Mouse (Mus musculus): ENCODE data around the gene Csf1. TPM values are rescaled to one million over a fixed set of nuclear protein-coding genes. Genes with fewer than 3 reads are reported as not detected.

The Csf1 gene
- total RNA-seq, 2 experiments from 2014 or later: 25.8 to 26.4 TPM

GRCm38 (mm10) chr3:107783315-107783714 lies 23.0 kb upstream of the Csf1 start:
- no peak for DNase-seq (ENCODE audit: low spot score in 2 of 2)

GRCm38 (mm10) chr3:107781304-107781703 lies 21.0 kb upstream of the Csf1 start:
- DNase-seq (ENCODE audit: low spot score in 2 of 2): no peak

DNA sequence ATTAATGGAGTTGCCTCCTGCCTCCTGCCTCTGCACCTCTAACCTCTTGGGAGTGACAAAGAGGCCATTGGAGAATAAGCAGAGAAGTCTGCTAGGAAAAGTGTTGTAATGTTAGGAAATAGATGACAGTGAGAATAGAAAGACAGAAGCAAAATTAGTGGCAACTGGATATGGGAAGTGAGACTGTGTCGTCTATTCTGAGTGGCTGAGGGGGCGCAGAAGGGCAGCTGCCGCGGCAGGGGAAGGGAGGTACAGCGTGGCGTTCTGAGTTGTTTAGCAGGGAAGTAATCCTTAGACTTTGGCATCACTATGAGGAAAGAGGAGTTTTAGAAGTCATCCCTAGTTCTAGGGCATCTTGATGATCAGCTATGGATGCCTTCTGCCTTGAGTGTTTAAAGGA lies 17.7 kb upstream of the Csf1 start:
- no peak for DNase-seq (ENCODE audit: low spot score in 2 of 2)

DNA sequence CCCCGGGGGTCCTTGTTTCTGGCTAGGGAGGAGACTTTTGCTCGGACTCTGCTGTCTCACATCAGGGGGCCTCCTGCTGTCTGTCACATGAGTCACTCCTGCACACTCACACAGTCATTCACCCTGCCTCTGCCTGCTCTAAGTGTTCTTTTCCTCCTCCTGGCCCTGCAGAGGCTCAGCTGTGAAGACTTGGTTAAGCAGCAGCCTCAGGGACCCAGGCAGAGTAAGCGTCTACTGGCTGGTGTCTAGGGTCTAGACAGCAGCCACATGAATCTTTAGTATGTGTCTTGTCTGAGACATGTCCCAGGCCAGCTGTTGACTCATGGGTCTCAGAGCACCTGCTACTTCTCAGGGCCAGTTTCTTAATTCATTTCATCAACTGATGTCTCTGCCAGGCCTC lies 16.0 kb upstream of the Csf1 start:
- no peak for DNase-seq (ENCODE audit: low spot score in 2 of 2)

GRCm38 (mm10) chr3:107775736-107776135 lies 15.5 kb upstream of the Csf1 start:
- no peak for DNase-seq (ENCODE audit: low spot score in 2 of 2)

DNA sequence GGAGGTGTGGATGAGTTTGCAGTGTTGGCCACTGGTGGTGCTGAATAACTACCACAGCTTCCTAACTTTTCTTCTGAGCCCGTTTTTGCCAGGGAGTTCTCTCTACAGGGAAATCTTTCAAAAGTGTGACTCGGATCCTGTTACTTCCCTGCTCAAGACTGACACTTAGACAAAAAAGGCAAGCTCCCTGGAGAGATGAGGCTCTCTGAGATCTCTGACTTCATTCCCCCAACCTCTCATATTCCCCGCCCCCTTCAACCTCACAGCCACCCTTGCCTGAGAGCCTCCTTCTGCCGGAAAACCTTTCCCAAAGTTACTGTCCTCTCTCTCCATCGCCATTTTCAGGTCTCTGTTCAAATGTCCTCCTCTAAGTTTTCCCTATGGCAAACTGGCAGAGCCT lies 14.8 kb upstream of the Csf1 start:
- no peak for DNase-seq (ENCODE audit: low spot score in 2 of 2)

- no peak for DNase-seq (ENCODE audit: low spot score in 2 of 2)
Measured at GRCm38 (mm10) chr3:107772860-107773259, 12.6 kb upstream of the Csf1 start.

- no peak for DNase-seq (ENCODE audit: low spot score in 2 of 2)
Measured at GRCm38 (mm10) chr3:107769692-107770091, 9.4 kb upstream of the Csf1 start.

DNA sequence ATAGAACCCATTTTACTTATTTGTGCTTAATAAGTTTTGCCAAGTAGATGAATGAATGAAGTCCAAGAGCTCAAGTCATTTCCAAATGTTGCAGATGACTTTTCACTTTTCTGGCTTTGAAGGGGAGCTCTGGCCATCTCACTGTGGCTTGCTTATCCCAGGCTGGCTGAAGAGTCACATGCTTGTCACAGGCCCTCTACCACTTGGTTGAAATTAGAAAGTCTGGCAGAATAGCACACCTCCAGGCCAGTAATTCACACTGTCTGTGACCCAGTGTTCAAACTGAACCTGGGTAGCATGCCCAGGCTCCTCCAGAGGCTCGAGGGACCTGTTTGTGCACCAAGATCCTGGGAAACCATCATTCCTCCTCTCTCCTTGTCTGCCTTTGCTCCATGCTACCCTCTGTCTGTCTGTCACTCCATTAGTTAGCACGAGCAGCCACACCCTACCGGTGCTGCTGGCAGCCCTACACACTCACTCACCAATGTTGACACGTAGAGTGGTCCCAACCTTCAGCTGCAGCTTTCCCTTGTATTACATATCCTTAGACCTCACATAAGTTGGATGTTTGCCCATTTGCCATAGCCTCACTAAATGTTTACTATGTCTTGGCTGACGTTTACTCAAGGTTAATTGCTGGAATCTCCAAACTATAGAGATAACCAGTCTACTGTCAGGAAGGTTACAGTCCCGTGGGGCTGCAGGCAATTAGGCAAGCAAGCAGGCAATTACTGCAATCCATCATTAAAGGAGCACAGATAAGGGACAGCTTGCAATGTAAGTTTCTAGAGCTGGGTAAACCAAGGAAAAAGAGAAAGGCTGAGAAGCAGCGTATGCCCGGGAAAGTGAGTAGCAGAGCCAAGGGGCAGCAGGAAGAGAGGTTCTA lies 8.1 kb upstream of the Csf1 start:
- DNase-seq (ENCODE audit: low spot score in 2 of 2): no peak

DNA sequence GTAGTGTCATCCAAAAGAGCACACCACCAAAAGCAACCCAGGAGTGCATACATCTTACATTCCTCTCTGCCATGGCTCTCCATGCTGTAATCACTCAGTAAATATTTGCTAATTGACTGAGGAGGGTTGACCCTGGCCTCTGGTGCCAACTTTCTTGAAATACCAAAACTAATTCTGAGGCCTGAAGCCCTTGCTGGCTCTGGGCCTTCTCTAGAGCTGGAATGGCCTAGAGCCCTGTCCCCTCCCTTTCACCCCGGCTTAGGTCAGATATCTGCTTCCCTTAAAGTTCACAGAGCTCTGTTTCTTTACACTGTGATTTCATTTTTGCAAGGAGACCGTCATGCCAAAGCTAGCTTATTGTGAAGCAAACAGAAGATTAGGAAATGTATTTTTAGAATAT lies 6.5 kb upstream of the Csf1 start:
- no peak for DNase-seq (ENCODE audit: low spot score in 2 of 2)

GRCm38 (mm10) chr3:107765979-107766378 lies 5.7 kb upstream of the Csf1 start:
- no peak for DNase-seq (ENCODE audit: low spot score in 2 of 2)

GRCm38 (mm10) chr3:107763552-107763951 lies 3.3 kb upstream of the Csf1 start:
- no peak for DNase-seq (ENCODE audit: low spot score in 2 of 2)

GRCm38 (mm10) chr3:107761446-107761845 lies 1.2 kb upstream of the Csf1 start:
- no peak for DNase-seq (ENCODE audit: low spot score in 2 of 2)

DNA sequence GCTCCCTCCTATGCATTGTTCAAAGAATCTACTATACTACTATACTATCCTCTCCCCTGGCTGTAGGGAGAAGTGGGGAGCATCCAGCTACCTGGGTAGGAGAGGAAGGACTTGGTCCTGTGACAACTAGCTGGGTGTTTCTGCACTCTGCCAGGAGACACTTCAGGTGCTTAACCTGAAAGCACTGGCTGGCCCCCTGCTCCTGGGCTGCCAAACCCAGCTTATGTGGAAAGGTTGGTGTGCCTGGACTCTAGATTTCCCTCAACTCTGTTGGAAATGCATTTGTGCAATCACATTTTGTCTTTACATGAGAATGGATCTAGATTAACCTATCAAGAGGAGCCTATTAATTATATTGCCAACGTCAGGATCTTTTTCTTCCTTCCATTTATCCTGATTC lies 502 bp upstream of the Csf1 start:
- no peak for DNase-seq (ENCODE audit: low spot score in 2 of 2)

GRCm38 (mm10) chr3:107758638-107759037 lies 1.6 kb downstream of the Csf1 start:
- DNase-seq (ENCODE audit: low spot score in 2 of 2): no peak

GRCm38 (mm10) chr3:107758176-107758575 lies 2.1 kb downstream of the Csf1 start:
- DNase-seq (ENCODE audit: low spot score in 2 of 2): no peak

- no peak for DNase-seq (ENCODE audit: low spot score in 2 of 2)
Measured at GRCm38 (mm10) chr3:107757365-107758129, 2.7 kb downstream of the Csf1 start.

GRCm38 (mm10) chr3:107756481-107756866 lies 3.8 kb downstream of the Csf1 start:
- DNase-seq (ENCODE audit: low spot score in 2 of 2): no peak

DNA sequence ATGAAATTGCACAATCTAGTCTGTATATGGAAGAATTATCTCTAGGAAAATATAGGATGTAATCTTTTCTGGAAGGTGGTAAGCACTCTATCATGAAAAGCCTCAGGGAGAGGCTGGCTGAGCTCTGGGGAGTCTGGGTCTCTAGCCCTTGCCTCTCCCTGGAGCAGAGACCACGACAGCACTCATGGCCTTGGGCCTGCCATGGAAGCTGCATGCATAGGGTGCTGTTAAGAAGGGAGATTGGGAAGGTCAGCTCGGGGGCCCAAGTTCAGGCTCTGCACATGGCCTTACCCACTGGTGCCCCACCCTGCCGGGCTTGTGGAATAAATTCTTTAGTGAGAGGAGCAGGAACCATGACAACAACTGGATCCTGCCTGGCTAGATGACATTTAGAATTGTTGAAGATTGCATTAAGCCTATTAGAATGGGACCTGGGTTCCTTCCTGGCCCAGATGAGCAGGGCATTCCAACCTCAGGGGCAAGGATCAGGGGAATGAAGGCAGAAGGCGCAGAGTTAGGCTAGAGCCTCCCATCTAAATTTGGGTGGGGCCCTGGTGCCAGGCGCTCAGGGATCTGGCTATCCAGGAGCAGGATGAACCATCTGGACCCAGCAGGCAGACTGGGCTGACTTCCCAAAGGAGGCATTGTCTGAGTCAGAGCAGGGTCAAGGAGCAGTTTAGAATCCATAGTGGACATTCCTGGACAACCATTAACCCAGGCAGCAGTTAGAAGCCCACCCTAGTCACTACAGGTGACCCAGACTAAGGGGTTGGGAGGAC lies 4.4 kb downstream of the Csf1 start:
- no peak for DNase-seq (ENCODE audit: low spot score in 2 of 2)

DNA sequence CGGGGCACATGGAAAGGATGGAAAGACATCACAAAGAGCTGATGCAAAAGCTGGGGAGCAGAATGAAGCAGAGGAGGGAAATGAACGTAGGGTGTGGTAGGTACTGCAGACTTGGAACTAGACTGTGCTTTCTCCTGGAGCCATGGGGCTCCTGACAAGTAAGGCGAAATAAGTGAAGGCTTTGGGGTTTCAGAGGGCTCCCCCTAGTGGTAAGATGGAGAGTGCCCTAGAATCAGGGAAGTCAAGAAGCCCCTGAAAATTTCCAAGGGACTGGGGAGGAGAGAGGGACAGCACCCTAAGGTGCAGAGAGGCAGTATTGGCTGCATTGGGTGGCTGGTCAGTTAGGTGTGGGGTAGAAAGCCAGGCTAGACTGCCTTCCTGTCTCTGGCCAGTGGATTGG lies 5.6 kb downstream of the Csf1 start:
- no peak for DNase-seq (ENCODE audit: low spot score in 2 of 2)

DNA sequence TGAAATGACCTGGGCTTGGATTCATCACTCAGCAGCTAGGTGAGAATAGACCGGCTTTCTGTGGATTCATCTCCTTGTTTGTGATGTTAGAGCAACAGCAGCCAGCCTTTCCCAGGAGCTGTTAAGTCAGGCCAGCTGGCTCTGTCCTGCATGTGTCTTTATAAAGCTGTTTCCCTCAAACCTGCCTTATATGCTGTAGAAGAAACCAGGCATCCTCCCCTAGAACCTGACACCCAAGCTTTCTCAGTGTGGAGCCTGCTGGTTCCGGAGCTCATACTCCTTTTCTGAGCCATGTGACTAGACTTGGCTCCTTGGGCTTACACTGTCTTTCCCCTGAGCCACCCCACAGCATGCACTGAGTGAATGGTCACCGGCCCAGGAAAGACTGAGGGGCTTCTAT lies 8.7 kb downstream of the Csf1 start:
- no peak for DNase-seq (ENCODE audit: low spot score in 2 of 2)

Data from gastrocnemius, postnatal 4 days (tissue).